Mouse (Mus musculus) kidney, postnatal 0 days (tissue): ENCODE results near the gene Serinc5. TPM values are rescaled to one million over a fixed set of nuclear protein-coding genes. Genes with fewer than 3 reads are reported as not detected.

Experiments used
- ATAC-seq: fragments of 200-750 bp; cut with Nextera tagmentation; replicated peaks from 2 replicates; pipeline ENCODE4 v1.8.0; 2017; ENCODE audit warnings: low read depth, moderate number of reproducible peaks, moderate TSS enrichment, moderate library complexity; ENCODE audit not compliant: low FRiP score
- DNase-seq: peaks from one replicate; pipeline ENCODE4 v3.0.0-alpha.2; 2016; ENCODE audit warnings: low spot score
- H3K27ac ChIP-seq: fragments of 300-500 bp; sonication (generic); 2 replicates; pipeline ENCODE4 v1.5.1; 2014; ENCODE audit warnings: mild to moderate bottlenecking
- H3K27me3 ChIP-seq: fragments of 300-500 bp; sonication (generic); 2 replicates; pipeline ENCODE4 v1.6.1; 2014; ENCODE audit warnings: low read length, mixed read lengths; ENCODE audit not compliant: insufficient read depth
- H3K36me3 ChIP-seq: fragments of 300-500 bp; sonication (generic); 2 replicates; pipeline ENCODE4 v1.6.1; 2014; ENCODE audit warnings: low read length, mixed read lengths; ENCODE audit not compliant: insufficient read depth
- H3K4me1 ChIP-seq: fragments of 300-500 bp; sonication (generic); replicated peaks from 2 replicates; pipeline ENCODE4 v1.6.1; 2014; ENCODE audit warnings: antibody characterized with exemption, low read length, mixed read lengths; ENCODE audit not compliant: insufficient read depth
- H3K4me2 ChIP-seq: fragments of 300-500 bp; sonication (generic); 2 replicates; pipeline ENCODE4 v1.6.1; 2014; ENCODE audit warnings: mild to moderate bottlenecking, low read length, moderate library complexity, mixed read lengths
- H3K4me3 ChIP-seq: fragments of 300-500 bp; sonication (generic); replicated peaks from 2 replicates; pipeline ENCODE4 v1.5.1; 2014; ENCODE audit warnings: low read depth, low read length
- H3K9ac ChIP-seq: fragments of 300-500 bp; sonication (generic); 2 replicates; pipeline ENCODE4 v1.6.1; 2014; ENCODE audit warnings: low read depth, low read length
- H3K9me3 ChIP-seq: fragments of 300-500 bp; sonication (generic); replicated peaks from 2 replicates; pipeline ENCODE4 v1.6.1; 2016; ENCODE audit warnings: low read length, inconsistent platforms, mixed read lengths
- CTCF ChIP-seq: IDR thresholded peaks from 2 replicates; pipeline ENCODE4 v1.5.1; 2016; ENCODE audit warnings: antibody characterized with exemption, low read depth, mild to moderate bottlenecking, moderate library complexity
- WGBS: fragments of 180-500 bp; shearing (Covaris S2); extraction: QIAGEN DNeasy Blood & Tissue Kit; methylation state at CpG from one replicate; pipeline ENCODE4 v1.1.7; 2014; 5-methylcytosine and 5-hydroxymethylcytosine counted together
- polyA plus RNA-seq: library from polyadenylated mRNA; unstranded; fragments of >200 nt; fragmentation: Nextera tagmentation; extraction: Ambion mirVana; gene quantifications from 2 replicates; pipeline ENCODE4 v1.2.1, GENCODE M21; 2015

The Serinc5 gene
- polyA plus RNA-seq, 1 experiment from 2014 or later: 14.8 TPM

GRCm38 (mm10) chr13:92674676-92675075, 63.8 kb downstream of the Serinc5 start:
- Histone ChIP-seq H3K27ac (no peak overlapping the region), H3K36me3 (no peaks in the 10 kb centered on the region), H3K27me3 (no peaks in the 10 kb centered on the region), H3K9ac (no peak overlapping the region), H3K4me2 (no peak overlapping the region), H3K4me1 (0 out of 2 replicates have a peak, but pooled peaks cover 9% of the 10 kb centered on the region), H3K4me3 (no peak overlapping the region), H3K9me3 (no peaks in the 10 kb centered on the region)
- ATAC-seq: no peak
- 50% methylated on average over 2 of the region's 2 CpGs for WGBS
- DNase-seq: no peak
- no peak for TF ChIP-seq CTCF

GRCm38 (mm10) chr13:92675308-92675707, 64.4 kb downstream of the Serinc5 start:
- no peak for TF ChIP-seq CTCF
- peak; percentile 44 for DNase-seq
- Histone ChIP-seq H3K4me2 (no peak overlapping the region), H3K27ac (no peak overlapping the region), H3K4me3 (no peak overlapping the region), H3K9ac (no peak overlapping the region), H3K27me3 (no peaks in the 10 kb centered on the region), H3K9me3 (no peaks in the 10 kb centered on the region), H3K4me1 (0 out of 2 replicates have a peak, but pooled peaks cover 9% of the 10 kb centered on the region), H3K36me3 (no peaks in the 10 kb centered on the region)
- 0 out of 2 replicates have a peak, but pooled peaks have one; percentile 42 for ATAC-seq
- 61% methylated on average over 3 of the region's 3 CpGs for WGBS

GRCm38 (mm10) chr13:92675897-92676584, 65.2 kb downstream of the Serinc5 start:
- no peaks in the 10 kb centered on the region for H3K36me3 ChIP-seq
- no peak overlapping the region for H3K4me2 ChIP-seq
- H3K27me3 ChIP-seq: no peaks in the 10 kb centered on the region
- 0 out of 2 replicates have a peak, but pooled peaks cover 9% of the 10 kb centered on the region for H3K4me1 ChIP-seq
- no peak overlapping the region for H3K27ac ChIP-seq
- ATAC-seq (peak; percentile 78), DNase-seq (peak; percentile 74)
- H3K4me3 ChIP-seq: no peak overlapping the region
- no peaks in the 10 kb centered on the region for H3K9me3 ChIP-seq
- WGBS: 42% methylated on average over 11 of the region's 11 CpGs
- H3K9ac ChIP-seq: no peak overlapping the region
- no peak for TF ChIP-seq CTCF

- Histone ChIP-seq H3K9ac (no peak overlapping the region), H3K36me3 (no peaks in the 10 kb centered on the region), H3K27me3 (no peaks in the 10 kb centered on the region), H3K9me3 (no peaks in the 10 kb centered on the region), H3K4me3 (no peak overlapping the region), H3K4me2 (no peak overlapping the region), H3K27ac (no peak overlapping the region), H3K4me1 (0 out of 2 replicates have a peak, but pooled peaks cover 9% of the 10 kb centered on the region)
- DNase-seq (peak; percentile 31), ATAC-seq (no peak)
- 39% methylated on average over 4 of the region's 4 CpGs for WGBS
- TF ChIP-seq CTCF: no peak
Measured at GRCm38 (mm10) chr13:92677656-92678055, 66.8 kb downstream of the Serinc5 start.

GRCm38 (mm10) chr13:92679661-92680060, 68.8 kb downstream of the Serinc5 start:
- no peak overlapping the region for H3K4me2 ChIP-seq
- H3K36me3 ChIP-seq: no peaks in the 10 kb centered on the region
- H3K4me1 ChIP-seq: peaks cover 9% of the 10 kb centered on the region; the same call in 1 of the 2 replicates
- DNase-seq (no peak), ATAC-seq (no peak)
- no peak overlapping the region for H3K4me3 ChIP-seq
- H3K27ac ChIP-seq: no peak overlapping the region
- WGBS: 88% methylated on average over 7 of the region's 7 CpGs
- no peaks in the 10 kb centered on the region for H3K27me3 ChIP-seq
- H3K9me3 ChIP-seq: no peaks in the 10 kb centered on the region
- TF ChIP-seq CTCF: no peak
- no peak overlapping the region for H3K9ac ChIP-seq

GRCm38 (mm10) chr13:92681541-92681940, 70.7 kb downstream of the Serinc5 start:
- WGBS: 79% methylated on average over 2 of the region's 2 CpGs
- Histone ChIP-seq H3K27me3 (no peaks in the 10 kb centered on the region), H3K27ac (no peak overlapping the region), H3K4me1 (no peaks in the 10 kb centered on the region; the same call in 1 of the 2 replicates), H3K9me3 (no peaks in the 10 kb centered on the region), H3K36me3 (0 out of 2 replicates have a peak, but pooled peaks cover 4% of the 10 kb centered on the region), H3K4me3 (no peak overlapping the region), H3K9ac (no peak overlapping the region), H3K4me2 (no peak overlapping the region)
- DNase-seq (no peak), ATAC-seq (no peak)
- TF ChIP-seq CTCF: no peak

- no peaks in the 10 kb centered on the region for H3K9me3 ChIP-seq
- no peaks in the 10 kb centered on the region; the same call in 1 of the 2 replicates for H3K4me1 ChIP-seq
- no peak for TF ChIP-seq CTCF
- 34% methylated on average over 6 of the region's 6 CpGs for WGBS
- DNase-seq (no peak), ATAC-seq (no peak)
- no peak overlapping the region for H3K4me3 ChIP-seq
- no peak overlapping the region for H3K27ac ChIP-seq
- H3K4me2 ChIP-seq: no peak overlapping the region
- 0 out of 2 replicates have a peak, but pooled peaks cover 4% of the 10 kb centered on the region for H3K36me3 ChIP-seq
- H3K27me3 ChIP-seq: no peaks in the 10 kb centered on the region
- no peak overlapping the region for H3K9ac ChIP-seq
Measured at GRCm38 (mm10) chr13:92682833-92683232, 71.9 kb downstream of the Serinc5 start.
